Mouse (Mus musculus) neural tube, embryonic 13.5 days (tissue): ENCODE data around the gene Abhd17c. TPM values are rescaled to one million over a fixed set of nuclear protein-coding genes. Genes with fewer than 3 reads are reported as not detected.
A peak's percentile ranks its signal among the peaks of the same experiment; 100 is the strongest.
"Not testable (repeated sequence)": the region's sequence is repeated elsewhere in the genome, so short reads cannot be mapped to it uniquely, and the experiment has no call there.

Experiments
- ATAC-seq: fragments of 200-750 bp; cut with Nextera tagmentation; 2 replicates; pipeline ENCODE4 v1.8.0; 2017; ENCODE audit warnings: low read depth, mild to moderate bottlenecking, moderate TSS enrichment, moderate library complexity
- H3K27ac ChIP-seq: fragments of 300-500 bp; sonication (generic); replicated peaks from 2 replicates; pipeline ENCODE4 v1.5.1; 2015; ENCODE audit warnings: moderate library complexity, mild to moderate bottlenecking, inconsistent platforms
- H3K27me3 ChIP-seq: fragments of 300-500 bp; sonication (generic); 2 replicates; pipeline ENCODE4 v1.6.1; 2015; ENCODE audit warnings: mild to moderate bottlenecking, inconsistent platforms
- H3K36me3 ChIP-seq: fragments of 300-500 bp; sonication (generic); 2 replicates; pipeline ENCODE4 v1.6.1; 2015; ENCODE audit warnings: mild to moderate bottlenecking, inconsistent platforms
- H3K4me1 ChIP-seq: fragments of 300-500 bp; sonication (generic); replicated peaks from 2 replicates; pipeline ENCODE4 v1.6.1; 2015; ENCODE audit warnings: inconsistent platforms
- H3K4me2 ChIP-seq: fragments of 300-500 bp; sonication (generic); 2 replicates; pipeline ENCODE4 v1.6.1; 2015; ENCODE audit warnings: inconsistent platforms, mild to moderate bottlenecking, moderate library complexity
- H3K4me3 ChIP-seq: fragments of 300-500 bp; sonication (generic); 2 replicates; pipeline ENCODE4 v1.5.1; 2015; ENCODE audit warnings: mild to moderate bottlenecking, inconsistent platforms
- H3K9ac ChIP-seq: fragments of 300-500 bp; sonication (generic); 2 replicates; pipeline ENCODE4 v1.6.1; 2015; ENCODE audit warnings: moderate library complexity, mild to moderate bottlenecking, inconsistent platforms
- H3K9me3 ChIP-seq: fragments of 300-500 bp; sonication (generic); 2 replicates; pipeline ENCODE4 v1.6.1; 2016; ENCODE audit warnings: inconsistent platforms
- WGBS: fragments of 180-500 bp; shearing (Covaris S2); methylation state at CpG from one replicate; pipeline ENCODE4 v1.1.7; 2015; 5-methylcytosine and 5-hydroxymethylcytosine counted together
- polyA plus RNA-seq: library from polyadenylated mRNA; unstranded; fragments of >200 nt; fragmentation: Nextera tagmentation; extraction: Ambion mirVana; gene quantifications from 2 replicates; pipeline ENCODE4 v1.2.1, GENCODE M21; 2015

Abhd17c gene
- polyA plus RNA-seq, 1 experiment from 2014 or later, result 62.5 TPM

DNA sequence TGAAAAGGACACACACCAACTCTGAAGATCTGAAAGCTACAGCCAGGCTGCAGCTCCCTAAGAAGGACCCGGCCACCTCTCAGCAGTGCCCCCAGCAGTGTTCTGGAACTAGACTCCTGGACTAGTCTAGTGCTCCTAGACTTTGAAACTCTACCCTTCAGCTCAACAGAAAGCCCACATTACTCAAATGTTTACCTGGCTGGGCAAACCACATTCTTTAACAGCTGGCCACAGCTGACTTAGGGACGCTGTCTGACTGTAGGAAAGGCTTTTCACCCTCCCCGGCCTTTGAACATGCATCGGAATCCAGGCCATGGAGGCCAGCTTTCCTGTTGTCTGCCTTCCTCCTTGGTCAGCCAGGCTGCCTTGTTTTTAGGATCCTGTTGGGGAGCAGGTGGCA, 20.0 kb downstream of the Abhd17c start:
- Histone ChIP-seq H3K4me1 (peaks cover 38% of the 10 kb centered on the region), H3K9me3 (no peaks in the 10 kb centered on the region), H3K27ac (no peak overlapping the region), H3K36me3 (no peaks in the 10 kb centered on the region), H3K27me3 (no peaks in the 10 kb centered on the region), H3K9ac (no peak overlapping the region), H3K4me3 (no peak overlapping the region), H3K4me2 (no peak overlapping the region)
- WGBS, result 90% methylated on average over 4 of the region's 4 CpGs
- no peak for ATAC-seq

DNA sequence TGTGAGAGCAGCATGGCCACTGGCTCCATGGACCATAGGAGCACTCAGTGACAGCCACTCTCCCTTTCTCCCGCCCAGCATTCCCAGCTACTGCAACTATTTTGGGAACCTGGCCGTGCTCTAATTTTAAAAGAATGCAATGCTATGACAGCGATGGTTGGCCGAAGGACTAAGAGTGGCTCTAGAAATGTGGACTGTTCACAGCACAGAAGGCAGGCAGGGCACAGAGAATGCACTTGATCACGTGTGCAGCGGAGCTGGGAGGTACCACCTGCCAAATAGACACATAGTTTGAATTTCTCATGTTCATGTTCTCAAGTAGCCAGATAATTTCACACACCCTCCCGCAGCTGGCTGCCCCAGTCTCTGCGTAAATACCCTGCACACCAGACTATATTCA, 23.0 kb downstream of the Abhd17c start:
- Histone ChIP-seq H3K27me3 (no peaks in the 10 kb centered on the region), H3K9ac (no peak overlapping the region), H3K36me3 (no peaks in the 10 kb centered on the region), H3K4me2 (no peak overlapping the region), H3K27ac (0 out of 2 replicates have a peak overlapping the region, but pooled peaks have one; percentile 23), H3K9me3 (no peaks in the 10 kb centered on the region), H3K4me3 (no peak overlapping the region), H3K4me1 (peaks cover 49% of the 10 kb centered on the region)
- WGBS, result 81% methylated on average over 8 of the region's 8 CpGs
- ATAC-seq, result no peak

DNA sequence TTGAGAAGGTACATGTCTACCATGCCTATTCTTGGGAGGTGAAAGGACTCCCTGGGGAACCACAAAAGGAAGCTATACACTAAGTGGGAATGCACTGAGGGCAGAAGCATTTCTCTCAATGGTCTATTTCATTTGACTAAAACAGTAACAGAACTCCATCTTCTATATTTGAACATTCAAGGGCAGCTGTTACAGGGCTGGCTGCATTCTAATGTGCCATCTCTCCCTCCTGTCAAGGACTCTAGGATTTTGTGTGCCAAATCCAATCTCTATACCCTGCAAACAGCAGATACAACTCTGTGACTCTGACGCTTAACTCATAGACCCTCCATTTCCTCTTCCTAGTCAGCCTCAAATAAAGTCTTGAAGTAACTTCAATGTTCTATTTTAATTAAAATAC, 26.0 kb downstream of the Abhd17c start:
- H3K9ac ChIP-seq, result no peak overlapping the region
- no peaks in the 10 kb centered on the region for H3K27me3 ChIP-seq
- H3K9me3 ChIP-seq, result no peaks in the 10 kb centered on the region
- ATAC-seq, result no peak
- H3K36me3 ChIP-seq, result no peaks in the 10 kb centered on the region
- no peak overlapping the region for H3K4me3 ChIP-seq
- peaks cover 50% of the 10 kb centered on the region for H3K4me1 ChIP-seq
- H3K4me2 ChIP-seq, result no peak overlapping the region
- 92% methylated on average over 1 of the region's 1 CpGs for WGBS
- H3K27ac ChIP-seq, result no peak overlapping the region

DNA sequence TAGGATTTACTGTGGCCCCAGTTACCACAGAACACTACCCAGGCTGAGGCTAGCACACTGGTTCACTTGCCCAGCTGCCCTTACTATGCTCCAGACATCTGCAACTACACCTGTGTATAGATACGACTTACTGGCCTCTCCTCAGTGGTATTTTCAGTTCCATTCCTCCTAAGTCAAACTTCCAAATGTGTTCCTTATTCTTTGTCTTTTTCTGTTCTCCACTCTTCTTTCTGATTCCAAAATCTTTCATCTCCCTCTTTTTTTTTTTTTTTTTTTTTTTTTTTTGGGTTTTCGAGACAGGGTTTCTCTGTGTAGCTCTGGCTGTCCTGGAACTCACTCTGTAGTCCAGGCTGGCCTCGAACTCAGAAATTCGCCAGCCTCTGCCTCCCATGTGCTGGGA, 28.0 kb downstream of the Abhd17c start:
- H3K9me3 ChIP-seq, H3K4me2 ChIP-seq, H3K36me3 ChIP-seq, H3K27me3 ChIP-seq, H3K4me3 ChIP-seq, ATAC-seq, H3K9ac ChIP-seq, H3K27ac ChIP-seq: not testable (repeated sequence)
- H3K4me1 ChIP-seq, result peaks cover 56% of the 10 kb centered on the region
- 83% methylated on average over 4 of the region's 4 CpGs for WGBS

DNA sequence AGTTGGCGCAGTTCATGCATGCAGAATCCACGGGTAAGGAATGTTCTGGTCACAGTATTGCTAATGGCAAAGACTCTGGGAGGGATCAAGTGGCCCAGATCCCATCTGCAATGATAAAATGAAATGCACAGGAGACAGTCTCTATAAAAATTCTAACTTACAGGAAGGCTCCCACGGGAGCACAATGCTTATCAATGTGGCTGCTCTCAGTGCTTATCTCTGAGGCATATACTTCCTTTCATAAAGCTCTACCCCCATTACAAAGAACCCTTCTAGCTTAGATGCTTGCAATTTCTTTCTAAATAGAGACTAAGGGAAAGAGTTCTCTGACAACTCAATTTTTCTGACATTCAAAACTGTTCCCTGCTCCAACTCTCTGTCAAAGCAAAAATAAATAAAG, 29.9 kb downstream of the Abhd17c start:
- Histone ChIP-seq H3K27me3 (no peaks in the 10 kb centered on the region), H3K9ac (no peak overlapping the region), H3K4me3 (no peak overlapping the region), H3K36me3 (no peaks in the 10 kb centered on the region), H3K27ac (no peak overlapping the region), H3K9me3 (no peaks in the 10 kb centered on the region), H3K4me2 (no peak overlapping the region), H3K4me1 (peaks cover 59% of the 10 kb centered on the region)
- WGBS, result 81% methylated on average over 3 of the region's 3 CpGs
- no peak for ATAC-seq

DNA sequence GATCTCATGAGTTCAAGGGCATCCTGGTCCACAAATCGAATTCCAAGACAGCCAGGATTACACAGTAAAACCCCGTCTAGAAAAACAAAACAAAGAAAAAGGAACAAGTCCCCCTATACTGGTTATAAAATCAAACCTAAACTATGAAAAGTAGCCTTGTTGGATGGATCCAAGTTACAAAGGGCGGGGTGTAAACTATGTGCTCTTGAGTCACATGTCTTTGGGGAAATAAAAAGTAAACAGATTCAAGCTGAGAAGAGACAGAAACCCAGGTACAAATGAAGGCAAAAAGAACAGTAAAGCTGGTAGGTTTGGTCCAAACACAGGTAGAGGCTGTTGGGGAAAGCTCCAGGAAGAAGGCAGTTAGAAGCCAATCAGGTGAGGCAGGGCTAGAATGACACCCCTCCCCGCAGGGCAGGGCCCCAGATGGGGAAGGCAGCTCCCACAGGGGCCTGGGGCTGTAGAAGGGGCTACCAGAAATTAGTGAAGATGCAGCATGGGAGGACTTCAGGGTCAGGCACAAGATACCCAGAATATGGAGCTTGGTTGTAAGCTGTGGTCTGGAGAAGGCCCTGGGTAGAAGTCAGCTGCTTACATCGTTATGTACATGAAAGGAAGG, 31.4 kb downstream of the Abhd17c start:
- H3K27me3 ChIP-seq, result no peaks in the 10 kb centered on the region
- 66% methylated on average over 5 of the region's 5 CpGs for WGBS
- H3K4me1 ChIP-seq, result peaks cover 63% of the 10 kb centered on the region
- no peaks in the 10 kb centered on the region for H3K36me3 ChIP-seq
- H3K9ac ChIP-seq, result no peak overlapping the region
- no peaks in the 10 kb centered on the region for H3K9me3 ChIP-seq
- H3K27ac ChIP-seq, result no peak overlapping the region
- no peak overlapping the region for H3K4me2 ChIP-seq
- H3K4me3 ChIP-seq, result no peak overlapping the region
- ATAC-seq, result no peak

DNA sequence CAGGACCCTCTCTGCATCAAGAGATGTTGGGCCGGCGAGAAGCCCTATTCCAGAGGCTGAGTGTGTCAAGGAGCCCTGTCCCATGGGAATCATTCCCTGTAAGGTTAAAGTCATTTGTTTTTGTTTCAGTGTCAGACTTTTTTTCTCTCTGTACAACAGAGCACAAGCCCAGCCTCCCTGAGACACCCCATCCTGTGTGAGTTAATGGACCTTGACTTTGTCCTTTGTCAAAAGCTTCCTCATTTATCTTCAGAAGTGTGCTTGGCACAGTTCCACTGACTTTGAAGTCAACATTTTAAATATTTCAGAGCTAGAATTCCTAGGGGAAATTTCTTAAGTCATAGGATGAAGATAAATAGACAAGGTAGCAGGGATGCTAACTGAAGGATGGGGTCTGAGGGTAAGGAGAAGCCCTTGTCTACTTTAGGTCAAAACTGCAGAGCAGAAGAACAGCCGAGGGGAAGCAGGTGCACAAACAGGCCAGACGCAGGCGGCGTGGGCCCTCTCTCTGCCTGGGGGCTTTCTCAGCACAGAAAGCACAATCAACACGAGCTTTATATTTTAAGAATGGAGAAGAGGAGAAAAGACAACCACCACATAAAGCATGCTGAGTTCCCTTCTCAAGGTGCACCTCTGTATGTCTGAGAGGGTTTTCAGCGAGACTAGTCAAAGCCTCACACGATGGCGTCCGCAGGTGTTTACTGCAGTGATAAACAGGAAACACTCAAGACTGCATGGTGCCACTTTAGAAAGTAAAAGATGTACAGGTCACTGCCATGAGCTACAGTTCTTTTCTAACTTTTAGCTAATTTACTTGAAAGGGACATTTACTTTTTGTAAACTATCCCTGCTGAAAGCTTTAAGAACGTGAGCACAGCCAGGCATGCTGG, 32.2 kb downstream of the Abhd17c start:
- Histone ChIP-seq H3K4me3 (no peak overlapping the region), H3K9ac (no peak overlapping the region), H3K27ac (peak overlapping the region; percentile 49), H3K9me3 (no peaks in the 10 kb centered on the region), H3K36me3 (no peaks in the 10 kb centered on the region), H3K27me3 (no peaks in the 10 kb centered on the region), H3K4me1 (peaks cover 70% of the 10 kb centered on the region), H3K4me2 (no peak overlapping the region)
- 31% methylated on average over 12 of the region's 12 CpGs for WGBS
- no peak for ATAC-seq

DNA sequence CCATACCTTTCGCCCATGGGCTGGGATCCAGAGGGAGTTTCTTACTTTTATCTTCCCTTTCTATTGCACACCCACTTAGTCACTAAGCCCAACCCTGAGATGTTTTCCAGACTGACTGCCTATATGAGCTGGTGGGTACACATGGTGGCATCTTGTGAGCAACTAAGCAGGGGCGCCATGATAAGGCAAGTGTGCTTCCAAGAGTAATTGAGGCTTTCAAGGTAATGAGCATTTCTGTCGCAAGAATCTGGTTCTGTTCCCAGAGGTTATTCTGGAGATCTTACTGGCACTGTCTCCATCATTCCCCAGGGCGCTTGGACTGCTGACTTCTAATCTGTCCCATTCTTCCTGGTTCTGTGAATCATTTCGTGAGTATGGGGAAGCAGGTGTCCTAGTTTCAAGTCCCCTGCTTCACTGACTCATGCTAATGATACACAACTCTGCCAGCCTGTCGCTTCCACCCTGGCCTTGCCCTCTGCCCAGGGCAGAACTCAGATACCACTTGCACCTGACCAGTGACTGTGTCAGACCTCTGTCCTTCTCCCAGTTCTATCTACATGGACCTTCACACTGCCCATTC, 34.1 kb downstream of the Abhd17c start:
- Histone ChIP-seq H3K4me1 (peaks cover 83% of the 10 kb centered on the region), H3K4me2 (no peak overlapping the region)
- 87% methylated on average over 6 of the region's 6 CpGs for WGBS

DNA sequence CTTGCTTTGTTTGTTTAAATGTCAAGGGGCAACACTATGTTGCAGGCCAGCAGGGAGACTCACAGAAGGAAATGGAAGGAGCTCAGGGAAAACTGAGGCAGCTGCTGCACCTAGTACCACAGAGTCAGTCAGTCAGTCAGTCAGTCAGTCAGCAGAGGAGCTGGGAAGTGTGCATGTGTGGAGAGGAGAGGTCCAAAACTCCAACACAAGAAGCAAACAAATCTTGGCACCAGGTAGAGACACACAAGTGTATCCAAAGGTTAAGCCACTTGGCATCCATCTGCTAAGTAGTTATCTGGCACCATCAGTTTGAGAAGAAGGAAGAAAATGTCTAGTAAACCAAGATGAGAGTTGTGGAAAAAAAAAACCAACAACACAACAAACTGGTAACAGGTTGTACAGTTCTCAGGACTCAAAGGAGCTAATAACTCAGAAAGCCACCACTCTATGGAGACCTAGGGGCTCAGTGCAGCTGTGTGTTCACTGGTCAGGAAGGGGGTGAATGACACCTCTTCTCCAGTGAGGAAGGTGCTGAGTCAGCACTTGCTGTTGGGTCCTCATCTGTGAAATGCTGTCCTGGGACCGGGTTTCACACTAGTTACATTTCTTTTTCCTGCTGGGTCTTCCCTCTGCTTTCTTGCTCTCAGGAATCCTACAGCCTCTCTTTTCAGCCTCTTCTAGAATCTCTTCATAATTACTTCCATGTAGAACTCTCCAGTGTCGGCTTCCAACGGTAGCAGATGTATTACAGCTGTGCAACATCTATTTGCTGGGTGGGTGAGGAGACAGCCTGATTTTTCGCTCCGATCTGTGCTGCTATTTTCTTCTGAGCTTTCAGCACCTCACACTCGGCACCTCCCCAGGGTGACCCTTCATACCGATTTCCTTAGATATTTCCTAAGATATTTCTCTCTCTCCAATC, 34.8 kb downstream of the Abhd17c start:
- Histone ChIP-seq H3K4me1 (peaks cover 85% of the 10 kb centered on the region), H3K36me3 (peaks cover 5% of the 10 kb centered on the region; the same call in 1 of the 2 replicates), H3K9me3 (no peaks in the 10 kb centered on the region), H3K27ac (no peak overlapping the region), H3K9ac (no peak overlapping the region), H3K27me3 (no peaks in the 10 kb centered on the region), H3K4me2 (no peak overlapping the region), H3K4me3 (no peak overlapping the region)
- no peak for ATAC-seq
- 84% methylated on average over 7 of the region's 7 CpGs for WGBS

More for the DNA sequence above, 34.1 kb downstream of the Abhd17c start:
- ATAC-seq, result no peak
- no peak overlapping the region for H3K27ac ChIP-seq
- H3K9ac ChIP-seq, result no peak overlapping the region
- H3K36me3 ChIP-seq, result peaks cover 5% of the 10 kb centered on the region; the same call in 1 of the 2 replicates
- no peaks in the 10 kb centered on the region for H3K27me3 ChIP-seq
- no peaks in the 10 kb centered on the region for H3K9me3 ChIP-seq
- no peak overlapping the region for H3K4me3 ChIP-seq

DNA sequence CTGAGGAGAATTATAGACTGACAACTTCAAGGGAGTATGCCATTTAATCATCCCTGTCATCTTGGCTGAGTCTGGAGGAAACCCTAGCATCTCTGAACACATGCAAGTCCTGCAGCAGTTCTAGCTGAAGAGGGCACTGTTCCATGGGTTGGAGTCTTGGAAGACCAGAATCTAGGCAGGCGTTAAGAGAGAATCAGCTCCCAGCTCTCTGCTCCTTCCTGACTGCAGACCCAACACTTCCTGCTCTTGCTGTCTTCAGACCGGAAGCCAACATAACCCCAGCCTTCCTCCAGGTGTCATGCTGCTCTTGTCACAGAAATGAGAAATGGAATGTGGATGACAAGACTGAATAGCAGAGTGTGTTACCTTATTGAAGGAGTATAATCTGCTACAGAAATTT, 36.3 kb downstream of the Abhd17c start:
- Histone ChIP-seq H3K9ac (no peak overlapping the region), H3K4me1 (peaks cover 82% of the 10 kb centered on the region), H3K9me3 (no peaks in the 10 kb centered on the region), H3K27me3 (no peaks in the 10 kb centered on the region), H3K4me3 (no peak overlapping the region), H3K27ac (no peak overlapping the region), H3K4me2 (no peak overlapping the region), H3K36me3 (peaks cover 9% of the 10 kb centered on the region; the same call in 1 of the 2 replicates)
- no peak for ATAC-seq
- 69% methylated on average over 2 of the region's 2 CpGs for WGBS

DNA sequence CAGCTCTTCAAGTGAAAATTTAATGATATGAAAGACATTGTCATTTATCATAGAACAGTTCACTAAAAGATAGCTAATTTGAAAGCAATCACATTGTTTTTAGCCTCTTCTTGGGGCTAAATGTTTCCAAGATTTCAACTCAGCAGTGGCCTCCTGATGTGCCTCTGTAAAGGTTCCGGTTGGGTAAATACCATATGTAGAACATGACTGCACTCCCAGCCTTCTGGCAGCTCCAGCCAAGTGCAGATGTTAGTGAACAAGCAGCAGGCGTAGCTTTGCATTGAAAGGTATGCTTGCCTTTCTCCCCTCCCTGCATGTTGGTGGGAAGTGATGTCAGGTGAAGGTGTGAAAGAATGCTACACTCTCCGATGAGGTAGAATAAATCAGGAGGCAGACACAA, 36.9 kb downstream of the Abhd17c start:
- H3K4me2 ChIP-seq, result no peak overlapping the region
- no peak for ATAC-seq
- WGBS, result 73% methylated on average over 3 of the region's 3 CpGs
- H3K9me3 ChIP-seq, result no peaks in the 10 kb centered on the region
- no peaks in the 10 kb centered on the region for H3K27me3 ChIP-seq
- peaks cover 12% of the 10 kb centered on the region; the same call in 1 of the 2 replicates for H3K36me3 ChIP-seq
- H3K4me3 ChIP-seq, result no peak overlapping the region
- H3K27ac ChIP-seq, result no peak overlapping the region; the same call in 1 of the 2 replicates
- H3K4me1 ChIP-seq, result peaks cover 76% of the 10 kb centered on the region
- no peak overlapping the region for H3K9ac ChIP-seq
